Mouse (Mus musculus): ENCODE measurements around the gene Pced1b.

DNA sequence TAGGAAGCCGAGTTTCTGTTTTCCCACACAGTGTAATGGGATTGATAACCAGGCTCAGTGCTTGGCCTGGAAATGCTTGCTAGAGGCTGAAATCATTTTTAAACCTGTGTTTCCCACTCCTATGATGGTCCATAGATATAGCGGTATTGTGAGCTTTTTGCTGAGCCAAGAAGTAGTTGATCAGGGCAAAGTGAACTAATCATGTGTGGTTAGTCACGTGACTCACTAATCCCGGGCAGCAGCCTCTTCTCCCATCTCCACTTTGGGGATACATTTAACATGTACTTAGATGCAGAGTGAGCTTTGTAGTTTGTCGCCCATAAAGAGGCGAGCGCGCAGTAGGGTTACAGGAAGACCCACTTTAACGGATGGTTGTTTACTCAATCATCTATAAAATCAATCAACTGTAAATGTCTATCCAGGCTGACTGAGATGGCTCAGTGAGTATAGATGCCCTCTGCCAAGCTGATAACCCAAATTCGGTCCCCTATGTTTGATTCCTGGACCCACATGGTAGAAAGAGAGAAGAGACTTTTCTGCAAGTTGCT lies 38.8 kb downstream of the Pced1b start:
- TF ChIP-seq NRF1 (IDR thresholded peaks at IDR 0.05; ENCODE audit: insufficient read depth, low read depth, low read length, poor library complexity, severe bottlenecking): no peak
- no peak for TF ChIP-seq POLR2A (IDR thresholded peaks at IDR 0.05; ENCODE audit: control insufficient read depth in 1 of 2, insufficient read depth in 1 of 2, low read depth in 1 of 2, low read length in 2 of 2, poor library complexity in 1 of 2)
